Mouse (Mus musculus): ENCODE results near the gene Mast3. TPM values are rescaled to one million over a fixed set of nuclear protein-coding genes. Genes with fewer than 3 reads are reported as not detected.
A peak's percentile ranks its signal among the peaks of the same experiment; 100 is the strongest.

Gene Mast3
- polyA plus RNA-seq, 1 experiment from 2014 or later: 12.0 TPM

GRCm38 (mm10) chr8:70843214-70843773, 38.4 kb upstream of the Mast3 start:
- Histone ChIP-seq H3K9me3 (no peaks in the 10 kb centered on the region), H3K27ac (peak overlapping the region; percentile 88; the same call in 1 of the 2 replicates), H3K4me3 (no peak overlapping the region), H3K4me1 (peaks cover 56% of the 10 kb centered on the region), H3K27me3 (ENCODE audit: poor library complexity, severe bottlenecking) (peaks cover 31% of the 10 kb centered on the region), H3K36me3 (replicated peaks) (no peaks in the 10 kb centered on the region)
- 85% methylated on average over 5 of the region's 5 CpGs for WGBS
- DNase-seq (ENCODE audit: extremely low spot score, low spot score): no peak

- H3K4me1 ChIP-seq: peaks cover 51% of the 10 kb centered on the region
- H3K36me3 ChIP-seq (replicated peaks): no peaks in the 10 kb centered on the region
- H3K4me3 ChIP-seq: peak overlapping the region; percentile 5; the same call in 1 of the 2 replicates
- peaks cover 23% of the 10 kb centered on the region for H3K27me3 ChIP-seq (ENCODE audit: poor library complexity, severe bottlenecking)
- 72% methylated on average over 25 of the region's 25 CpGs for WGBS
- DNase-seq (ENCODE audit: extremely low spot score, low spot score): no peak
- H3K9me3 ChIP-seq: no peaks in the 10 kb centered on the region
- peak overlapping the region; percentile 88; the same call in 1 of the 2 replicates for H3K27ac ChIP-seq
Observed at GRCm38 (mm10) chr8:70842484-70842883, 37.6 kb upstream of the Mast3 start.

GRCm38 (mm10) chr8:70841147-70842072, 36.6 kb upstream of the Mast3 start:
- peak overlapping the region; percentile 23 for H3K4me3 ChIP-seq

GRCm38 (mm10) chr8:70840590-70840989, 35.7 kb upstream of the Mast3 start:
- DNase-seq (ENCODE audit: extremely low spot score, low spot score): no peak
- peaks cover 14% of the 10 kb centered on the region for H3K36me3 ChIP-seq (replicated peaks)
- H3K27ac ChIP-seq: peak overlapping the region; percentile 88
- H3K4me3 ChIP-seq: no peak overlapping the region
- H3K4me1 ChIP-seq: peaks cover 56% of the 10 kb centered on the region
- WGBS: 59% methylated on average over 10 of the region's 10 CpGs
- H3K9me3 ChIP-seq: no peaks in the 10 kb centered on the region
- peaks cover 12% of the 10 kb centered on the region; the same call in 1 of the 2 replicates for H3K27me3 ChIP-seq (ENCODE audit: poor library complexity, severe bottlenecking)

More at GRCm38 (mm10) chr8:70841147-70842072, 36.6 kb upstream of the Mast3 start:
- peaks cover 7% of the 10 kb centered on the region; the same call in 1 of the 2 replicates for H3K36me3 ChIP-seq (replicated peaks)
- peaks cover 56% of the 10 kb centered on the region for H3K4me1 ChIP-seq
- H3K27me3 ChIP-seq (ENCODE audit: poor library complexity, severe bottlenecking): peaks cover 15% of the 10 kb centered on the region; the same call in 1 of the 2 replicates
- H3K9me3 ChIP-seq: no peaks in the 10 kb centered on the region
- H3K27ac ChIP-seq: peak overlapping the region; percentile 88
- DNase-seq (ENCODE audit: extremely low spot score, low spot score): peak; percentile 92
- WGBS: 39% methylated on average over 22 of the region's 22 CpGs

- Histone ChIP-seq H3K27ac (peak within 1 kb of the TSS; percentile 88), H3K4me1 (peaks cover 50% of the 10 kb centered on the region), H3K9me3 (no peaks in the 10 kb centered on the region), H3K4me3 (peak within 1 kb of the TSS; percentile 72), H3K36me3 (replicated peaks) (peaks cover 20% of the 10 kb centered on the region), H3K27me3 (ENCODE audit: poor library complexity, severe bottlenecking) (peaks cover 12% of the 10 kb centered on the region; the same call in 1 of the 2 replicates)
- peak; percentile 99 for DNase-seq (ENCODE audit: extremely low spot score, low spot score)
- WGBS: 2% methylated on average over 55 of the region's 55 CpGs
Observed at GRCm38 (mm10) chr8:70839408-70840351, 34.8 kb upstream of the Mast3 start, which contains the start of gene Arrdc2. Arrdc2 (minus strand) TSS chr8:70839720.

- no peaks in the 10 kb centered on the region for H3K9me3 ChIP-seq
Observed at GRCm38 (mm10) chr8:70838654-70839407, 34.0 kb upstream of the Mast3 start.

GRCm38 (mm10) chr8:70836666-70837065, 31.8 kb upstream of the Mast3 start:
- peaks cover 20% of the 10 kb centered on the region for H3K36me3 ChIP-seq (replicated peaks)
- no peaks in the 10 kb centered on the region for H3K9me3 ChIP-seq
- 0 out of 2 replicates have a peak overlapping the region, but pooled peaks have one; percentile 5 for H3K27ac ChIP-seq
- peaks cover 58% of the 10 kb centered on the region for H3K4me1 ChIP-seq
- H3K4me3 ChIP-seq: no peak overlapping the region
- no peak for DNase-seq (ENCODE audit: extremely low spot score, low spot score)
- H3K27me3 ChIP-seq (ENCODE audit: poor library complexity, severe bottlenecking): no peaks in the 10 kb centered on the region
- 91% methylated on average over 12 of the region's 12 CpGs for WGBS

More at GRCm38 (mm10) chr8:70838654-70839407, 34.0 kb upstream of the Mast3 start:
- H3K36me3 ChIP-seq (replicated peaks): peaks cover 20% of the 10 kb centered on the region
- H3K27me3 ChIP-seq (ENCODE audit: poor library complexity, severe bottlenecking): peaks cover 8% of the 10 kb centered on the region; the same call in 1 of the 2 replicates
- H3K27ac ChIP-seq: peak overlapping the region; percentile 88
- DNase-seq (ENCODE audit: extremely low spot score, low spot score): no peak
- H3K4me1 ChIP-seq: peaks cover 45% of the 10 kb centered on the region
- 4% methylated on average over 66 of the region's 66 CpGs for WGBS
- peak overlapping the region; percentile 72 for H3K4me3 ChIP-seq

- H3K4me1 ChIP-seq: peaks cover 50% of the 10 kb centered on the region
- no peak for DNase-seq (ENCODE audit: extremely low spot score, low spot score)
- no peaks in the 10 kb centered on the region for H3K9me3 ChIP-seq
- no peak overlapping the region for H3K4me3 ChIP-seq
- H3K27ac ChIP-seq: peak overlapping the region; percentile 66
- H3K36me3 ChIP-seq (replicated peaks): peaks cover 20% of the 10 kb centered on the region
- WGBS: 93% methylated on average over 3 of the region's 3 CpGs
- H3K27me3 ChIP-seq (ENCODE audit: poor library complexity, severe bottlenecking): no peaks in the 10 kb centered on the region
Observed at GRCm38 (mm10) chr8:70834071-70834470, 29.2 kb upstream of the Mast3 start.

GRCm38 (mm10) chr8:70833520-70833919, 28.7 kb upstream of the Mast3 start:
- DNase-seq (ENCODE audit: extremely low spot score, low spot score): no peak
- Histone ChIP-seq H3K36me3 (replicated peaks) (peaks cover 20% of the 10 kb centered on the region), H3K4me3 (no peak overlapping the region), H3K4me1 (peaks cover 44% of the 10 kb centered on the region), H3K9me3 (no peaks in the 10 kb centered on the region), H3K27me3 (ENCODE audit: poor library complexity, severe bottlenecking) (no peaks in the 10 kb centered on the region), H3K27ac (peak overlapping the region; percentile 66)
- 56% methylated on average over 15 of the region's 15 CpGs for WGBS

- Histone ChIP-seq H3K27ac (peak overlapping the region; percentile 66), H3K9me3 (no peaks in the 10 kb centered on the region)
Observed at GRCm38 (mm10) chr8:70833018-70833482, 28.2 kb upstream of the Mast3 start.

GRCm38 (mm10) chr8:70832371-70832770, 27.5 kb upstream of the Mast3 start:
- 70% methylated on average over 11 of the region's 11 CpGs for WGBS
- Histone ChIP-seq H3K27ac (peak overlapping the region; percentile 66), H3K36me3 (replicated peaks) (peaks cover 20% of the 10 kb centered on the region), H3K4me3 (no peak overlapping the region), H3K4me1 (peaks cover 41% of the 10 kb centered on the region), H3K27me3 (ENCODE audit: poor library complexity, severe bottlenecking) (no peaks in the 10 kb centered on the region), H3K9me3 (no peaks in the 10 kb centered on the region)
- no peak for DNase-seq (ENCODE audit: extremely low spot score, low spot score)

More at GRCm38 (mm10) chr8:70833018-70833482, 28.2 kb upstream of the Mast3 start:
- peaks cover 20% of the 10 kb centered on the region for H3K36me3 ChIP-seq (replicated peaks)
- peaks cover 41% of the 10 kb centered on the region for H3K4me1 ChIP-seq
- 65% methylated on average over 9 of the region's 9 CpGs for WGBS
- no peak for DNase-seq (ENCODE audit: extremely low spot score, low spot score)
- no peak overlapping the region for H3K4me3 ChIP-seq
- no peaks in the 10 kb centered on the region for H3K27me3 ChIP-seq (ENCODE audit: poor library complexity, severe bottlenecking)

Measured in forebrain, embryonic 10.5 days (tissue).